Mouse (Mus musculus) urinary bladder, postnatal 14 days (tissue): Measurements from ENCODE around the gene Mydgf.

ENCODE experiments used
- DNase-seq: peaks from one replicate; pipeline ENCODE4 v3.0.0; 2021; ENCODE audit warnings: low spot score

Gene Mydgf

DNA sequence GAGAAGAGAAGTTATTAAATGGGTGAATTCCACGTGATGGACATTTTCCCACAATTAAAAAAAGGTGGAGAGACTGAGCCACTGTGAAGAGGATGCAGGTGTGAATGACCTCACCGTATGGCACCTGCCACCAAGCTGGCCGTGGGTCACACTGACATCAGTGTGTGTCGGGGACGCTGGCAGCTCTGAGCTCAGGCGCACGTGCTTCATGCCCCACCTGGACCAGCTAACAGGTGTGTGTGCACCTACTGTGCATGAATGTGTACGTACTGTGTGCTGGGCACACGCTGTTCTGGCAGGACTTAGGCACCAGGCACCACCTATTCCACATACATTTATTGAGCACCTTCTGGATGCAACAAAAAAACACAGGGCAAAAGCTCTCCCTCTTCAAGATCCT, 39.2 kb downstream of the Mydgf start:
- DNase-seq: no peak

DNA sequence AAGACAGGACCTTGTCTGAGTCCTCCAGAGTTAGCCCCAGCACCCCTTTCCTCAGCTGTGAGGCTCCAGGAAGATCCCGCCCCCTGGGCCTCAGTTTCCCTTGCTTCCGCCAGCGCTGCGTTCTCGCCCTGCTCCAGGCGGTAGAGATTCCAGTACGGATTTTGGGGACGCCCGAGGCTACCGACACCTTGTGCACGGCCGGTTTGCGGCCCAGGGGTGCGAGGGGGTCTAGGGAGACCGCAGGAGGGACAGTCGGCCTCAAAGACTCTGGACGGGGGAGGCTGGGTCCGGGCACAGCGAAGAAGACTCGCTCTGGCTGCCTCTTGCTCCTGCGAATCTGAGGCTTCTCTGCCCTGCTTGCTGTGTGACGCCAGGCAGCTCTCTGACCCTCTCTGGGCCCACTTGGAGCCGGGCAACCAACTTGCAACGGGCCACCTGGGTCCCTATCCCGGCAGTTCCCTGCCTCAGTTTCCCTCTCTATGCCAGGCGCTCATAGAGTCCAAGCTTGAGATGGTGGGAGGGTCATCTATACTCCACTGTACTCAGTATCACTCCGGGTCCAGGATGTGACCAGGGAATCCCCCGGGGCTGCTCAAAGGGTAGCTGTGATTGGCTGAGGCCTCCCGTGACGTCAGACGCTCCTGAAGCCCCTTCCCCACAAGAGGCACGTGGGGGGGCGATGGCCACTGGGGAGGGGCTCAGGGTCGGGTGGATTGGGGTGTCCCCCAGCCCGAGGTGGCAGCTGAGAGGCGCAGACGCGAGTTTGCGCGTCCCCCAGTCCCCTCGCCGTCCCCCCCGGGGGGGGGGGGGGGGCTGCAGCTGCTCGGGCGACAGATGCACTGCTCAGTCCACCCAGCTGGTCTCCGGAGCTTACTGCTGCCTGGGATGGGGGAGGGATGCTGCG, 41.8 kb downstream of the Mydgf start:
- DNase-seq: no peak

DNA sequence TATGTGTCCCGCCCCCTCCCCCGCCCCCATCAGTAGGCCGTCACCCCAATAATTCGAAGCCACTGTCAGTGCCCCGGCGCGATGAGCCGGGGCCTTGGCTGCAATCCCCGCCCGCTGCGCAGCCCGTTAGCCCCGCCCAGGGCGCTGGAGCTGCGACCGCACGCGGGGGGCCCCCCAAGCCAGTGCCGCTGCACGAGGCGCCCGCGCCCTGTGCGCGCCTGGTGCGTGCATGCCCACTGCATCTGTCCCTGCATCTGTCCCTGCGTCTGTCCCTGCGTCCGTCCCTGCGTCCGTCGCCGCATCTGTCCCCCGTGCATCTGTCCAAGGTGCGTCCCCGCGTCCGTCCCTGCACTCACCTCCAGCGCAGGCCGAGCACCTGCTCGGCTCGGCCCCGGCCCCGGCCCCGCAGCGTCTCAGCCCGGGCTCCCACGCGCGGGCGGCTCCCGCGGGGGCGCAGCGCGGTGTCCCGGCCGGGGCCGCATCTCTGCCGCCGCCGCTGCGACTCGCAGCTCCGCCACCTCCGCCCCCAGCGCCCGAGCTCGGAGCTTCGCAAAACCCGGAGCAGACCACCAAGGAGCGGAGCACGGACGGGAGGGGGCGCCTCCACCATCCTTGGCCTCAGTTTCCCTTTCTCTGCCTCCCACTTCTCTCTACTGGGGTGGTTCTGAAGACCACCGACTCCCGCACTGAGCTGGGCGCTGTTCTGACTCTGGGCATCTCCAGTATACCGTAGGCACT, 43.7 kb downstream of the Mydgf start, which contains the start of gene Sema6b:
Gene Sema6b, minus strand, starts transcription at position 486 of the 738 bp plus-strand sequence.
- peak; percentile 45 for DNase-seq

DNA sequence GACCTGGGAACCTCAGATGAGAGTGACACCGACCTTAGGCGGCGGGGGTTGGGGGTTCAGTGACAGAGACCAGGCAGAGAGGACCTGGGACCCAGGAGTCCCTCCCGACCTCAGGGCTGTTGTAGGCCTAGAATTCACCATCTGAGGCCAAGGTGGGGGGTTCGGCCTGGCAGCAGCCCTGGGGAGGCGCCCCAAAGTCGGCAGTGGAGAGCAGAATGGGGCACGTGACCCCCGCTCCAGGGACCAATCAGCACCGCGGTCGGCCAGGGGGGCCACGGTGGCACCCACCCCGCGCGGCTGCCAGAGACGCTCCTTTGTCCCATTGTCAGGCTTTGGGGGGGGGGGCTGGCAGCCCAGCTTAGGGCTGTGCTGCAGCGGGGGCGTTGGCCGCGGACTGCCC, 44.4 kb downstream of the Mydgf start:
- no peak for DNase-seq

DNA sequence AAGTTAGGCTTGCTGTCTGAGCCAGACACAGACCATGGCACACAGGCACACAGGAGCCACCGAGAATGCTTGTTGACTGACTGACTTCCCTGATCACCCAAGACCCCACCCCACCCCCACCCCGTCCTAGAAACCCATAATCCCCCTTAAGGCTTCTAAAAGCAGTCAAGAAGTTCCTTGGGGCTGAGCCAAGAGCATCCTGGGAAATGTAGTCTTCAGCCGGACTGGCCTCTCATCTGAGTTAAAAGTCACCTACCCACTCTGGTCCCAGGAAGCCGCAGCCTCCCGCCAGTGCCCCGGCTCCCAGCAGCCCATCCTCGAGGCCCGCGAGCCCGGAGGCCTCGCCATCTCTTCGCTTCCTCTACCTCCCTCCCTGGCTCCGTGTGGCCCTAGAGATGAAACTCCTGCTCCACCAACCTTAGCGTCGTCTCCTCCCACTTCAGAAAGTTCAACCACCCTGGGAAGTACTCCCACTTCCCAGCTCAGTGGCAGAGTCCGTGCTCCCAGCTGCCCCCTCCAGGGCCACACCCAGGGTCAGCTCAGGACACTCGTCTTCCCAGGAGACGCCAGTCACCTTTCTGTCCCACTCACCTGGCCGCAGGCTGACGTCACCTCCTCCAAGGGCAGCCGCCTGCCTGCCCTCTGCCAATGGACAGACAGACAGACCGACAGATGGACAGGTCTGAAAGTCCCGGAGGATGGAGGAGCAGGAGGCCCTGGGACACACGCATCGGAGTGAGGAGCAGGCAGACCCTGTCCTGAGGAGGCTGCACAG, 45.7 kb downstream of the Mydgf start:
- no peak for DNase-seq

DNA sequence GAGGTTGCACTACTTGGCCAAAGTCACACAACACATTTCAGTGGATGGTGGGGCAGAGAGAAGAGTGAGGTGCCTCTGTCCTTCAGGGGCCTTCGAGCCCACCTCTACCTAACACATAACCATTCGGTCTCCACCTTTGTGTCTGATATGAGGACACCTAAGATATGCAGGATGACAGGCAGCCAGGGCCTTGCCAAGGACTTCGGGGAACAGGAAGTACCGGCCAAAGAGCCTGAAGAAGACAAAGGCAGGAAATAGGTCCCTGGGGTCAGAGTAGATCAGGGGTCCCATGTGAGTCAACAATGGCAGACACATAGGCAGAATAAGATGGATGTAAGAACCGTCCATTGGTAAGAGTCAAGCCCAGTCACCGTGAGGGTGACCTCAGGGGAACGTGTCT, 47.2 kb downstream of the Mydgf start:
- no peak for DNase-seq

DNA sequence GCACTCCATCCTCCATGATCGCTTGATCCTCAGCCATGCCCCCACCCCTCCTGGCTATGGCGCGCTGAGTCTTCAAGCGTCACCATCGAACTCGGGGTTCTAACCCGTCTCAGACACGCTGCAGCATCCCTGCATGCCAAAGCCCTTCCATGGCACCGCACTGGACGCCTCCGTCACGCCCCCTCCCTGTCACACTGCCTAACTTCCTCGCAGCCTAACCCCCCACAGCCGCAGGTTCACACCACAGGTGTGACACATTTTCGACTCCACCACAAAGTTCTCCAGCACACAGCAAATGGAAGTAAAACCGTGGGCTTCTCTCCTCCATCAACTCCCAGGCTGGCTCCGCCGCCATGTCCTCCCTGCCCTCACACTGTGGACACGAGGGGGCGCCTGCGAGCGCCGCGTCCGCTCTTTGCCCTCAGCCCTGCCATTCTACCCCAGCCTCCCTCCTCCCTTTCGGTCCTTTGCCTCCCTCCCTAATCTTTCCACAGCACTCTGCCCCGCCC, 49.2 kb downstream of the Mydgf start:
- peak; percentile 70 for DNase-seq

DNA sequence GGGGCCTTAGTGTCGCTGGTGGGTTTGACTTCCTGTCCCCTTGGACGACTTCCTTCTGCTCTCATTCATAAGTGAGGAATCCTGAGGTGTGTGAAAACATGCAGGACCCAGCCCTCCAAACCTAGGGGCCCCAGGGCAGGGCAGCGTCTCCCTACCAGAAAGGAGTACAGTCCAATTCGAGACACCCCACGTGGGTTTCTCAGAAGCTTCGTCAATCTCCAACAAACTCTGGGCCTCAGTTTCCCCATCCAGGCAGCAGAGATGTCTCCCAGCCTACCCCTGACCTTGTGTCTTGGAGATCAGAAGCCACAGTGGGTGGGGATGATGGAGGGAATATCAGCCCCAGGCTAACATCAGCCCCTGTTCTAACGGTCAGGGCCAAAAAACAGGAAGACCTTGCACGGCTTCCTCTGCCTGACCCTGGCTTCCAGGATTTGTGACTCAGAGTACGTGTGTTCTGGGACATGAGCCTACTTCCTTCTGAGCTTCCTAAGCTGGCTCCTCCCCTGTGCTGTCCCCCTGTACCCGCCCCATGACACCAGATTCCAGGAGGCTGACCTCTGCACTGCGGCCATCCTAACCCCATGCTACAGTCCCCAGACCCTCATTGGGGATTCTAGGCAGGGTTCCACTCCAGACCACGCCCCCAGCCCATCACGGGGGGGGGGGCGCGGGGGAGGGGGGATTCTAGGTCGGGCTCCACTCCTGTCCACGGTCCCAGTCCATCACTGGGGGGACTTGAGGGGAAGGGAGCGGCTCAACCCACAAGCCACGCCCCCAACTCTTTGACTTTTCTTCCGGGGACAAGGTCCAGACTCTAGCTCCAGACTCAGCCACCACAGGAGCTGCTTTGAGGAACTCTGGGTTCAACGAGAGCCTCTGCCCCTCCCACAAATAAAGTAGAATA, 50.0 kb downstream of the Mydgf start:
- peak; percentile 54 for DNase-seq

DNA sequence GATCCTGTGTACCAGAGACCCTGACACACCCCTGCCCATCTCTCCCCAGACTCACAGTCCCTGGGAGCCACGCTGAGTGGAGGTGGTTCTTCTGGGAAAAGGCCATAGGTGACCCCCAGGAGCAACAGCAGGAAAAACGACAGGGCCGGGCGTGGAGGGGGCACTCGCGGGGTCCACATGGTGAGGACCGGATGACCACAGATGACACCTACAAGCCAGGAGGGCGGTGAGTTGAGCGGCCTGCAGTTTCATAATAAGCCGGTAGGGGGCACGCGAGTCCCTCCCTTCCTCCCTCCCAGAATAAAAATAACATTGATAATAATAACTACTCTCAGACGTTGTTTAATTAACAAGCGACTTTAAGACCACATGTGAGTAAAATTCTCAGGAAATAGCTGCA, 51.1 kb downstream of the Mydgf start:
- peak; percentile 51 for DNase-seq

DNA sequence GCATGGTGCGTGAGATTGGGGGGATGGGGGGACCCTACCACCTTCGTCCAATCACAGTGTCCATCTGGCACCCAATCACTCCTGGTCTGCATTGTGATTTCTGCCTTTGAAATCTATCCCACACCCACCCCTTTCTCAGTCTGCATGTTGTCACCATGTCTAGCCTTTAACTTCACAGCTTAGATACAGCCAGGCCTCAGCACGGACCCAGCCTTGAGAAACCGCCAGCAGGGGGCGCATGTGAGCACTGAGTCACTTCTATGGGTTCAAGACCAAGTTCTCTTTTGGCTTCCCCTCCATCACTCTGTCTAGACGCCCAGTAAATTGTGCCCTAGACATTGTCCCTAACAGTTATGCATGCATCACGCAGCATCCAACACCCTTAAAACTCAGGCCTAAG, 51.9 kb downstream of the Mydgf start:
- DNase-seq: peak; percentile 69

DNA sequence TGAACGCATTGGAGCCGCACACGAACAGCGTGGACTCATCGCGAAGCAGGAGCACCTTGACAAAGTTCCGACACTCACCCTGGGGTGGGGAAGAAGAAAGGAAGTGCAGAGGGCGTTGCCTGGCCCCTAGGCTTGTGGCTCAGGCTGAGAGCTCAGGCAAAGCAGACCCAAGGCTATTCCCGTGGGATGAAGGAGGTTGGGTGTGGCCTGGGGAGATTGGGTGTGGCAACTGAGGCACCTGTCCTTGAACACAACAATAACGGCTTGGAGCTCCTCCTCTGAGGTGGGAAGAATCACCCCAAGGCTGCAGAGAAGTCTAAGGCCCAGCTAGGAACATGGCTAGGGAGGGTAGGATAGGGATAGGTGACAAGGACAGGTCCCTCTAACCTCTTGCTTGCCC, 52.6 kb downstream of the Mydgf start:
- DNase-seq: no peak

DNA sequence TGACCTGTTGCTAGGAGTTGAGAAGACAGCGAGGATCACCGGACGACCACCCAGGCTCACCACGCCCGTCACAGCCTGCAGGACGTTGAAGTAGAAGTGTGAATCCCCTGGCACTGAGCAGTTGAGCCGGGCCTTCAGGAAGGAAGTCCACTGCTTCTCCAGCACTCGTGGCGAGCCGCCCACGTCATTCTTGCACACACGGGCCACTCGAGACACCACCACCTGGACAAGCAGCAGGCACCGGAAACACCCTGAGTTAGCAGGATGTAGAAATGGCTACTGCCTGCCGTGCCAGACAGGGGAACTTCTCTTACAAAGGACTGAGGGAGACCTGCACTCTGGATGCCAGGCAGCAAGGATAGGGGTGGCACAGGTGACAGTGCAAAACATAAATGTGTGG, 55.5 kb downstream of the Mydgf start:
- no peak for DNase-seq

DNA sequence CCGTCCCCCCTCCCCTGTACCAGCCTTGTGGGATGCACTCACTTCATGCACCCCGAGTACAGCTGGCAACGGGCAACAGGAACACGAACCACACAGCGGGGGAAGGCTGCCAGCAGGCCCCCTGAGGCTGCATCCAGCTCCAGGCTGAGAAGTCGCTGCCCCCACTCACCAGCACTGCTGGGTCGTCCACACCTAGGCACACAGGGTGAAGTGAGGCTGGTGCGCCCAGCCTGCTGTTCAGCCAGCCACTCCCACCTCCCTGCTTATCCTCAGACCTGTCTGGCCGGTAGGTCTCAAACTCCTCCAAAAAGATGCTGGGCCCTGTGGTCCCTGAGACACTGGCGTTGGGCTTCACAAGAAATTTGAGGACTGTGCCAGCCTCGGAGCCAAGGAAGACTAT, 57.5 kb downstream of the Mydgf start:
- DNase-seq: no peak
